Mouse (Mus musculus): Measurements from ENCODE around the gene Adipor1. TPM values are rescaled to one million over a fixed set of nuclear protein-coding genes. Genes with fewer than 3 reads are reported as not detected.

Adipor1 gene
- 144 and 149 TPM in 2 replicates for polyA plus RNA-seq (2012; rRNA removed)

DNA sequence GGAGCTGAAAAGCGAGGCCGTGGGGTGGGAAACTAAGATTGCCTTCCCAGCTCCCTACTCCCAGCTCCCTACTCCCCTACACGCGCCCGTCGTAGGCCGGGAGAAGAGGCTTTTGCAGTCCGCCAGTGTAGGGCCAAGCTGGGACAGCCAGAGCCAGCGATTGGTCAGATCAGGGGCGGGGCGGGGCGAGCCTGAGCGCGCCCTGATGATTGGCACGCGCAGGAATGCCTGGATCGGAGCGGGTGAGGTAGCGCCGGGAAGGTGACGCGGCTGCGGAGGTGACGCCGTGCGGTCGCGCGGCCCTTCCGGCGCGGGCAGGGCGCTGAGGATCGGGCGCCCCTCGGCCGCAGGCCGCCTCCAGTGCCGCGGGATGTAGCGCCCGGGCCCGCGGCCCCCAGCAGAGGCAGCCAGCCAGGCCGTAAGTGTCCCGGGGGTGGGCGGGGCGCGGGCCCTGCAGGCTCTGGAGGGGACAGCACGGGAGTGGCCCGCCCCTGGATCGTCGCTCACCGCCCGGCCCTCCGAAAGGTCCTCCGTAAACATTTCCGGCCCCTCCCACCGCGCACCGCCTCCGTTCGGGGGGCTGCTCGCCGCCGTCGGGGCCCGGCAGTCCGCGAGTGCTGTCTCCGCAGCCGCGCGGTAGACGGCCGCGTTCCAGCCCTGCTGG is at the start of gene Adipor1:
Gene Adipor1, plus strand, starts transcription at position 211 of the 664 bp plus-strand sequence.
- no peak for DNase-seq (ENCODE audit: low read depth)

DNA sequence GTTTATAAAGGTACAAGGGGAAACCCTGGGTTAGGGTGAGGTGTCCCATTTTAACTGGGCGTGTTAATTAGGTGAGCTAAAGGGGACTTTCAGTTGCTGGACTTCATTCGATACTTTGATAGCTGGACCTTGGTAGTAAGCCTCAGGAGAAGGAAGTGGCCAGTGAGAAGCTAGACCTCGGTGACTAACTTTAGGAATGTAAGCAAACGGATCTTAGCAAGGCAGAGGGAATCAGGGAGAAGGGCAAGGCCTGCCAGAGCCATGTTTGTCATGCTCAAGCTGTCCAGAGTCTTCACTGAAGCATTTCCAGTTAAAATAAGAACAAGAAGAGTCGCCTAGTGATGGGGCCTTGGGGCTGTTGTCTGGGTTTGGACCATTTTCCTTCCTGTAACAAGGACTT is 49.7 kb upstream of the Adipor1 start:
- no peak for DNase-seq (ENCODE audit: low read depth)

DNA sequence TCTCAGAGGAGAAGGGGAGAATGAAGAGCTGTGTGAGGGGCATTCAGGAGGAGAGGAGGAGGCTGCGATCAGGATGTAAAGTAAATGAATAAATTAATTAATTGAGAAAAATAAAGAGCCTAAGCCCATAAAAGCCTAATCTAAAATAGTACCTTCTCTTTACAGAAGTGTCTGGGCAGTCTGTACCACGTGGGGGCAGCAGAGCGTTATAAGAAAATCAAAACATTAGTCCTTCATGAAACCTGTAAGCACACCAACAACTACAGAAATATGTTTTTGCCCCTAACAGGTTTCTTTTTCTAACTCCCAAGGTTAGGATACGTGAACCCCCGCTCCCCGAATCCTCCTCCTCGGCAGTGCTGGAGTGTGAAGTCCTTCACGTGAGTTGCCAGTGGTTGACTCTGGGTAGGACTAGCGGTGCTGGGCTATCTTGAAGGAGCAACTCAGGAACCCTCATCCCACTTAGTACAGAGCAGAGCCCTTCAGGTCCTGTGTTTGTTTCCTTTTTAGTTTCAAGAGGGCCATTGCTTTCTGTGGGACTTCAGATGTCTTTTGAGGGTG is 46.3 kb upstream of the Adipor1 start:
- DNase-seq (ENCODE audit: low read depth): no peak

DNA sequence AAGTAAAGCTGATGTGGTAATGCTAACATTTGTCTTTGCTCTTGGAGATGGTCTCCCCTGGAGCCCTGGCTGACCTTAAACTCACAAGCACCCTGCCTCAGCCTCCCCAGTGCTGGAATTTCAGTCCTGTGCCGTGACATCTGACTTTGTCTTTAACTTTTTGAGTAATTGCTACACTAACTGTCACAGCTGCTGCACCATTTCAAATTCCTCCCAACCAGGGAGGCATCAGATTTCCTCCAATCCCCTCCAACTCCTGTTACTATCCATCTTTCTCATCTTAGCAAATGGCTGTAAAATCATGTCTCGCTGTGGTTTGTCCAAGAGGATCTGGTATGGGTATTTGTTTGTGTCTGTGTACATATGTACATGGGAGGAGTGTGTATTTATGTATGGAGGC is 41.1 kb upstream of the Adipor1 start:
- no peak for DNase-seq (ENCODE audit: low read depth)

DNA sequence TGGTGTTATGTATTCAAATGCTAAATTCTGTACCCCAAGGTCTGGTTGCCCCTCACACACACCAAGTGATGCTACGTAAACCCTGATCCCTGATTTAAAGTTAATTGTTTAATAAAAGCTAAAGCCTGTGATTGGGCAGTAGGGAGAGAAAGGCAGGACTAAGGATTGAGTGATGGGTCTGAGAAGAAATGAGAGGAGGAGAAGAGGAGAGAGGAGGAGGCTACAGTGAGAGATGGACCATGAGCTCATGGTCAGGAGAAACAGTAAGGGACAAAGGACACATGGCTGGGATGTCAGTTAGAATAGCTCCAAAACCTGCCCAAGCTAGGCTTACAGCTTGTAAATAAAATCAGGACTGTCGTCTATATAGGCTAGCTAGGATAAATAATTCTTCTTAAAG is 34.1 kb upstream of the Adipor1 start:
- DNase-seq (ENCODE audit: low read depth): no peak

DNA sequence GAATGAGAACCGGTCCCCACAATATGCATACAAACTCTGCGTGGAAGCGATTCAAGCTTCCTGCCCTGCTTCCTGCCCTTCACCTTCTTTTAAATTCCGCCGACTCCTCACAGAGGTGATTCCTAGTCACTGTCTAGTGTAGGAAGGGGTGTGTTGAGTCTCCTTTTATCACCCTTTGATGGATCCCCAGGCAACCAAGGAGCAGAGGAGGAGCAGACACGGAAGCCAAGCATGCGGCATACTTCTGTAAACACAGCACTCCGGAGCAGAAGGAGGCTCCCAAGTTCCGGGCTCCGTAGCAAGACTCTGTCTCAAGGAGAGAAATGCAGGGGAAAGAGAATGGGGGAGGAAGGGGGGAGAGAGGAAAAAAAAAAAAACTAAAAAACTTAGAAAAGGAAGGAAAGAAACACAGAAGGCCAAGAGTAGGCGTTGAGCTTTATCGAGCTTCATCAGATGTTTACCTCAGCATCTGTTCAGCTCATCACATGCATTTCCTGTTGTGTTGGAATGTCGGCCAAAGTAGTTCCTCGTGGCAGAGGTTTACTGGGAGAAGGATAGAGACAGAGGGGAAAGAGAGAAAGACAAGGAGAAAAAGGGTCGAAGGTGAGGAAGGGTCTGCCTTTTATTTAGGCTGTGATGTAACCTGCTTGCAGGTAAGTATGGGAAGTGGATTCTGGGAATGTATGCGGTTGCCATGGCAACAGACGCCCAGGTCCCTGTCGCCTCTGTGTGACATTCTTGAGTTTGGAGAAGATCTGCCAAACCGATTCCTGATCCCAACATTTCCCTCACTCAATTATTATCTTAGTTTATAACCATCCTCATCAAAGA is 33.2 kb upstream of the Adipor1 start:
- DNase-seq (ENCODE audit: low read depth): no peak

DNA sequence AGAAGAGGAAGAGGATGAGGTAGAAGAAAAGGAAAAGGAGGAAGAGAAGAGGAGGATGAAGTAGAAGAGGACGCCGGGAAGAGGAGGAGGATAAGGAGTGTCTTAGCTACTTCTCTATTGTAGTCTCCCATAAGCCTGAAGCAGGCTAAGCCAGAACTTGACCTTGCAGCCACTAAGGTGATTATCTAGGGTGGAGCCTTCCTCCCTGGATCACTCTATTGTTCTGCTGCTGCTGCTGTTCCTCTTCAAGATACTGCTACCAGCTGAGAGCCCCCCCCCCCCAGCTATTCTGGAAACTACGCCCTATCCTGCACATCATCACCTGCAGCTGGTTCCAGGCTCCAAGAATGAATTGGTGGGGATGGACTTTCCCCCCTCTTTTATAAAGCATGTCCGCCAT is 30.6 kb upstream of the Adipor1 start:
- no peak for DNase-seq (ENCODE audit: low read depth)

DNA sequence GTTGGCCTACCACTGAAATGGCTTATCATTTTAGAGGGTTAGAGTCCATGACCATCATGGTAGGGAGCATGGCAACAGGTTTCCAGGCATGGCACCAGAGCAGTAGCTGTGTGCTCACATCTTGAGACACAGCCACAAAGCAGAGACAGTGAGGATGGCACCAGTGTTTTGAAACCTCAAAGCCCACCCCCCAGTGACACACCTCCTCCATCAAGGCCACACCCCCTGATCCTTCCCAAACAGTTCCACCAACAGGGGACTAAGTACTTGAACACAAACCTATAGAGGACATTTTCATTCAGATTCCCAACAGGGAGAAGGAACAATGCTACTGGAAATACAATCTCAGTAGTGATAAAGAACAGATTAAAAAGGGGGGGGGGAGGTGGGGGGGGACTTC is 30.0 kb upstream of the Adipor1 start:
- no peak for DNase-seq (ENCODE audit: low read depth)

DNA sequence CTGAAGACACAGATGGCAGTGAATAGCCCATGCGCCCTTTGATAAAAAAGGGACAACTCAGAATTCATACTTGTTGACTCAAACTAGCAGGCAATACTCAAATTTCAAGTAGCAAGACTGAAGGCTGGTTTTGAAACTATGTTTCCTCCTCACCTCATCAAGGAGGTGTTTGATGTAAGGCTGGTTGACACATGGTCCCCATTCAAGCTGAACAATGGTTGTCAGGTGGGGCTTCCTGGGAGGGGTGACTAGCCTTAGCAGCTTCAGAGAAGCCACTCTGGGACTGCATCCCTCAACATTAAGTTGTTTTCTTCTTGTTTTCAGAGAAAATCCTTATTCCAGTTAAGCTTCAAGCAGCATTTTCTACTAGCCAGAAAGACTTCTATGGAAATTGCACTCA is 29.5 kb upstream of the Adipor1 start, which contains the start of gene 4933406M09Rik:
Gene 4933406M09Rik, plus strand, starts transcription at position 275 of the 400 bp plus-strand sequence.
- DNase-seq (ENCODE audit: low read depth): no peak

DNA sequence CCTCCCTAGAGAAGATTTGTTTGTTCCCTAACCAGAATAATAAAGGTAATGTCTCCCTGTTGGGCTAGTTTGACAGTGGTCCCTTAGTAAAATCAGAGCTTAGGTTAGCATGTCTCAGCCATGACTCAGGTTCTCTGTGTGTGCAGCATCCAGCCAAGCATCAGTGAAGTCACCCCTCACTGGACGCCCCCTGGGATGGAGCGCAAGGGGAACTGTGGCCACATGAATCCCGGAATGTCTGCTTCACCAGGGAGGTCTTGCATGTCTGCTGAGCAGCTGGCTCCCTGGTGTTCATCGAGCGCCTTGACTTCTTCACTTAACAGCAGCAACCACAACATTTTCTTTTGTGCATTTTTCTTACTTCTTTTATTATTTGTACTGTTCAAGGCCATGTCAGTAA is 21.4 kb upstream of the Adipor1 start:
- DNase-seq (ENCODE audit: low read depth): no peak

DNA sequence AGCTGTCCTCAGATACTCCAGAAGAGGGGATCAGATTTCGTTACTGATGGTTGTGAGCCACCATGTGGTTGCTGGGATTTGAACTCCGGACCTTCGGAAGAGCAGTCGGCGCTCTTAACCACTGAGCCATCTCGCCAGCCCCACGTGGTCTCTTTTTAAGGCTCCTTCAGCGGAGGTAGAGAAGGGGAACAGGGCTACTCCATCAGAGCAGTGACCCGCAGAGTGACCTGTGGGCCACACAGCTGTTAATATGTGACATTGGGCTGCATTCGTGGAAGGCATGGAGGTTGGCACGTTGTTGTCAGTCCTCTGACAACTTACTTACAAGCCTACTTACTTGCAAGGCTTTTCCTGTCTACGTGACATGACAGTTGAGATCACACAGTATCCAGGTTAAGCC is 17.0 kb upstream of the Adipor1 start:
- no peak for DNase-seq (ENCODE audit: low read depth)

DNA sequence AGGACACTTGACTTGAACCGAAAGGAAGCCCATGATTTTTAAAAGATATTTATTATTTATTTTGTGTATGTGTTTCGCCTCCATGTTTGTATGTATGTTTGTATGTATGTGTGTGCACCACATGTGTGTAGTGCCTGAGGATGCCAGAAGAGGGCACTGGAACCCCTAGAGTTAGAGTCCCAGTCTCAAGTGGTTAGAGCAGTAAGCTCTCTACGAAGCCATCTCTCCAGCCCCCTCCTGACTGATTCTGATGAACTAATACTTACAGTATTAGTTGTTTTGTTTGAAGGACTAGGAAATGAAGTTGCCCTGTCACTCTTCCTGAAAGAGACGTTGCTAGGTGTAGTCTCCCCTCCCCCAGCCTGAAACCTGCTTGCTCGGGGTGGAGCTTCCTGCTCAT is 15.4 kb upstream of the Adipor1 start:
- DNase-seq (ENCODE audit: low read depth): no peak

DNA sequence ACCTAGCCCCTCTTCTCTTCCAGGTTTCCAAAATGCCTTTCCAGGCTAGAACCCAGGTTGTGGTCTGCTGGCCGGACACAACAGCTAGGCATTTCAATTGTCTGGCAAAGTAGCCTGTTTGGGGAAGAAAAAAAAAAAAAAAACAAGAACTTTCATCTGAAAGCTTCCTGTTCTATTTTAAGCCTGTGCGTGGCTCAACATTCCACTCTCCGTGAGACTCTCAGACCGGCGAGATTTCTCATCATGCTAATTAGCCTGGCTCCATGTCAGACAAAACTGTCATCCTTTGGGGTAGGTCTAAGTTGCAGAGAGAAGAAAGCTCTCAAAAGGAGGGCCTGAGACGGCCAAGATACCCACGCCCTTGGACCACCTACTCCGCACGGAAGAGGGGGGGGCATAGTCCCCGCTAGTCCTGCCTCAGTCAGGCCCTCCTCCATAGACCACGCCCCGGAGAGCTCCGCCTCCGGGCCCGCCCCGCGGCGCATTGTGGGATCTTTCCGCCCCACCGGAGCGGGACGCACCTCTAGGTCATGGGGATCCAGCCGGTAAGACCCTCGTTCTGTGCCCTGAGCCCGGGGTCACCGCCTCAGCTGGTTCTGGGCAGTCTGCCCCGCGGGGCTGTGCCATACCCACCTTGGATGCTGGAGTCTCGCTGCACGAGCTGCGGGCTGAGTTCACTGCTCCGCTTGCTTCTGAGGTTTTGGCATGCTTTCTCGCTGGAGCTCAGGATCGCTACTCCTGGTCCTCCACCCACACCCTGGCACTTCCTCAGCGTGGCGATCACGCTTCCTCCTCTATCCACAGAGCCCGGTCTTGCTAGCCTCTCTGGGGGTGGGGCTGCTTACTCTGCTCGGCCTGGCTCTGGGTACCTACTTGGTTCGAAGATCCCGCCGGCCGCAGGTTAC is 9.4 kb upstream of the Adipor1 start, which contains the start of gene Cyb5r1:
Gene Cyb5r1, plus strand, starts transcription at position 51 of the 905 bp plus-strand sequence.
- DNase-seq (ENCODE audit: low read depth): no peak

DNA sequence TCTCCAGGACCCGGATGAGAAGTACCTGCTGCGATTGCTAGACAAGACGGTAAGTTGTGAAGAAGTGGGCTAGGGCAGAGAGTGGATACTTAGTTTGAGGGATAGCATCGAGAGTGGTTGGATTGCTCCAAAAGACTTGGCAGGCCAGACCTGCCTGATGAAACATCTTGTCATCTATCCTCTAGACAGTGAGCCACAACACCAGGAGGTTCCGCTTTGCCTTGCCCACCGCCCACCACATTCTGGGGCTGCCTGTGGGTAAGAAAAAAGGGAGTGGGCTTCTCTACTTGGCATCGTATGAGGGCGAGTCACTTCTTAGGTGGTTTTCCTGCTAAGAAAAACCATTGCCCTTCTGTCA is 8.8 kb upstream of the Adipor1 start:
- DNase-seq (ENCODE audit: low read depth): no peak

DNA sequence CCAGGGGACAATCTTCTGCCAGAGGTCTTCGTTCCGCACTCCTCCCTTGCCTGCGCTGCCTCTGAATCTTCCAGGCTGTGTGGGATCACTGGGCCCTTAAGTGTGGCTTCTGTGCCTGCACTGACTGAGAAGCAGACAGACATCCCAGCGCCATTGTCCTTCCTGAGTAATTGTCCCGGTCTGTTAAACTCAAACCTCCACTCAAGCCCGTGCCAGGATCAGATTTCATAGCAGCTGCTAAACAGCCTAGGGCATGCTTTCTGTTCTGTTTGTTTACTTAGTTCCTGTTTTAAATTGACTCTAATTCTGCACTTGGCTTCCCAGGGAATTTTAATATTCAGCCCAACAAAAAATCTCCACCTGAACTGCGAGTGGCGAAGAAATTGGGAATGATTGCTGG is 7.1 kb upstream of the Adipor1 start:
- DNase-seq (ENCODE audit: low read depth): no peak

DNA sequence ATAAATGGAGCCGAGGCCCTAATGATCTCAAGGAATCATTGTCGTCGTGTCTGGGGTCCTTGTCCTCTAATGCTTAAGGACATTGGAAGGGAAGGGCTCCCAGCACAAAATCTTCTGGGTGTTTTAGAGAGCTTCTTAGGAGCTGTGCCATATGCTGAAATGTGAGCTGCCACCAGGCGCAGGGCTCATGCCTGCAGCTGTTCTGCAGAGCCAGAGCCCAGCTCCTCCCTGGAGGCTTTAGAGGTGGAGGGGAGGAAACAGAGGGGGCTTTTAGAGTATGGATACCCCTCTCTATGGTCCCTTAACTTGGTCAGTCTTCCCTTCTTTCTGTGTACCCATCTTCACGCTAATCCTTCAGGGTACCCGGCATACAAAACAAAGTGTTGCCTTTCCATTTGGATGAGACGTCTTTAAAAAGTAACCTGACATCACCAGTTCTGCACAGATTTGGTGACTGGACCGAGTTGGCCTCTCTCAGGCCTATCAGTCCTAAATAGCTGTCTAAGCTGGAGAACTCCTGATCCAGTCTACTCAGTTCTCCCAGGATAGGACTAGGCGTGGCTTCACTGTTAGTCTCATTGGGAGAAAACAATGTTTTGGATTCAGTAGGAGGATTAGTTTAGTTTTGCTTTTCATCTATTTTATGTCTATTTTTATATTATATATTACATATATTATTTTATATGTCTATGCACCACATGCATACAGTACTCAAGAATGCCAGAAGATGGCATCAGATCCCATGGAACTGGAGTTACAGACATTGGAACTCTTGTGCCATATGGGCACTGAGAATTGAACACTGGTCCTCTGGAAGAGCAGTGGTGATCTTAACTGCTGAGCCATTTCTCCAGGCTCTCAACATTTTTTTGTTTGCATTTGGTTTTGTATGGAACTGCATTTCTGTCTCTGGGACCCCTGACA is 3.2 kb upstream of the Adipor1 start:
- DNase-seq (ENCODE audit: low read depth): no peak

DNA sequence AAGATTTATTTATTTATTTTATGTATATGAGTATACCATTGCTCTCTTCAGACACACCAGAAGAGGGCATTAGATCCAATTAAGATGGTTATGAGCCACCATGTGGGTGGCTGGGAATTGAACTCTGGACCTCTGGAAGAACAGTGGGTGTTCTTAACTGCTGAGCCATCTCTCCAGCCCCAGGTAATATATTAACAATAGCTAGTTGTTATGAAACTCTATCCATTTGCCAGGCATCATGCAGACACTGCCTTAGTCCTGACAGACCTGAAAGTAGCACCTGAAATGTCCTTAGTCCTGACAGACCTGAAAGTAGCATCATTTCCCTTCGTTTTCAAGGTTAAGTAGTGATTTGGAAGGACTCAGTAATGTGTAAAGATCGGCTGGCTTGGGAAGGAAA is 1.1 kb upstream of the Adipor1 start:
- DNase-seq (ENCODE audit: low read depth): no peak

DNA sequence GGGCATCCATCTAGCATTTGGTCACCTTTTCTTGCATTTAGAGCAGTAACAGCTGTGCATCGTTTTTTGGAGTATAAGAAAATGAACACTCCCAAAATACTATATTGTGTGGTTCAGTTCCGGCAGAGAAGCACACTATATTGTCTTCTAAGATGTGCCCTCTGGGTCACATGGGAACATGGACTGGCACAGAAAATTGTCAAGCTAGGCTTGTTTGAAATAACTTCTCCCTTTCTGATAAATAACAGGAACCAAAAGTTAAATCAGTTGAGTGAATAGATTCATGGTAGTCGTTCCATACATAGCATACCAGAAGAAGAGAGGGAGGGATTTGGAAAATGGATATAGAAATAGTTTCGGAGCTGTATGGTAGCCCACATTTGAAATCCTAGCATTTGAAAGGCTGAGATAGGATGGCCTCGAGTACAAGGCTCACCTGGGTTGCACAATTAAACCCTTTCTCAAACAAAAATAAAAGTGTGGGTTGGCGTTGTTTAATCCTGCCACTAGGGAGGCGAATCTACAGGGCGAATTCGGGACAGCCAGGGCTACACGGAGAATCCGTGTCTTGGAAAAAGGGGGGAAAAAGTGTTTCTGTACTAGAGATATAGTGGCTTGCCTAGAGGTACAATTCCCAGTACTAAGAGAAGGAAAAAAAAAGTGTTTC is 544 bp upstream of the Adipor1 start:
- DNase-seq (ENCODE audit: low read depth): no peak

DNA sequence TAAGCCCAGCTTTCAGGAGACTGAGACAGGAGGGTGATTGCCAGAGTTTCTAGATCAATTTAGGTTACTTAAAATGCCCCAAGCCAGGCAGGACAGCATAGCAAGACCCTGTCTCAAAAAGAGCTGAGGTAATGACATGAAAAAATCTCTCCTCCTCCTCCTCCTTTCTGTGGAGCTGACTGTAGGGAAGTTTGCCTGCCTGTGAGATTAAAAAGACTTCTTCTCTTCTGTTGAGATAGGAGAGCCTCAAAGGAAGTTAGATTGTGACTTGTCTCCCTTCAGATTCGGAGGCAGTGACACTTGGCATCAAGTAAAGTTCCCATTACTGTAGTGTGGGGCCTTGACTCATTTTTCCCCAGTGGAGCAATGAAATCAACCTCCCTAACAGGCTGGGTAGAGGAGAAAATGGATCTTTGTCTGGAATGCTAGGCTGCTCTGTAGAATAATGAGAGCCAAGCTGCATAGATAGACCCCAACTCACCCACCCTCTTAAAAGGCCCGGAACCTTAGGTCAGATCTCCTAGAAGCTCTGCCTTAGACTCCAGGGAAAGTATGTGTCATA is 3.3 kb downstream of the Adipor1 start:
- no peak for DNase-seq (ENCODE audit: low read depth)

DNA sequence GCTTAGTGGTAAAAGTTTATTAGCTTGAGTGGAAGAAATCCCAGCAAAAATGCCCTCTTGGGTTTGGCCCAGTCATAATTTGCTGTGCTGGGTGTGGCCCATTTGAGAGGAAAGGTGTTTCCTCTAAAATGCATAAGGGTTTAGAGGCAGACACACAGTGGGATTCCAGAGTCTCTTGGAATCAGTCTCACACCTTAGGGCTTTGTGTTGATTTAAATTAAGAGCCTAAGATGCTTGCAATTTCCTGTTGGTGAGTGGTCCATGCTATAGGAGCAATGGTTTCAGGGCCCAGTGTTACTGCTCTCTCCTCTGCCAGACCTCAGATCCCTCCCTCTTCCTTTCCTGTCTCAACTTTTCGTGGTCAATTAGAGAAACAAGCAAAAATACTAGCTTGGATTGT is 4.0 kb downstream of the Adipor1 start:
- no peak for DNase-seq (ENCODE audit: low read depth)
